Mouse (Mus musculus) spleen, adult 10 weeks (tissue): ENCODE data around the gene Arhgdig. TPM values are rescaled to one million over a fixed set of nuclear protein-coding genes. Genes with fewer than 3 reads are reported as not detected.

Experiments
- polyA plus RNA-seq: library from polyadenylated mRNA; stranded (reverse); fragments of 350-450 nt; fragmentation: Illumina TruSeq; extraction: RNeasy Lipid Tissue Mini Kit (QIAGEN cat#74804); gene quantifications from one replicate; pipeline ENCODE4 v1.2.3, GENCODE M21; 2015; ENCODE audit warnings: low replicate concordance; ENCODE audit not compliant: insufficient read depth

Arhgdig gene
- polyA plus RNA-seq, result not detected

DNA sequence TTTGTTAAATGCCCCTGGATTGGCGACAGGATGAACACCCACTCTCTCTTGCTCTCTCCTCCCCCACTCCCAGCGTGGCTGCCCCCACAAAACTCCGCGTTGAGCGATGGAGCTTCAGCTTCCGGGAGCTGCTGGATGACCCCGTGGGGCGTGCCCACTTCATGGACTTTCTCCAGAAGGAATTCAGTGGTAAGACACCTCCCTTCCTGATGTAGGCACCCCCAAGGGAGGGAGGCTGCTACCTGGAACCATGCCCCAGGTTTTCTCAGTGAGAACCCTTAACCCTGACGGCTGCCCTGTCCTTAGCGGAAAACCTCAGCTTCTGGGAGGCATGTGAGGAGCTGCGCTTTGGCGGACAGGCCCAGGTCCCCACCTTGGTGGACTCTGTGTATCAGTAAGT lies at the start of gene Arhgdig:
Gene Arhgdig, minus strand, starts transcription at position 101 of the 400 bp plus-strand sequence.

DNA sequence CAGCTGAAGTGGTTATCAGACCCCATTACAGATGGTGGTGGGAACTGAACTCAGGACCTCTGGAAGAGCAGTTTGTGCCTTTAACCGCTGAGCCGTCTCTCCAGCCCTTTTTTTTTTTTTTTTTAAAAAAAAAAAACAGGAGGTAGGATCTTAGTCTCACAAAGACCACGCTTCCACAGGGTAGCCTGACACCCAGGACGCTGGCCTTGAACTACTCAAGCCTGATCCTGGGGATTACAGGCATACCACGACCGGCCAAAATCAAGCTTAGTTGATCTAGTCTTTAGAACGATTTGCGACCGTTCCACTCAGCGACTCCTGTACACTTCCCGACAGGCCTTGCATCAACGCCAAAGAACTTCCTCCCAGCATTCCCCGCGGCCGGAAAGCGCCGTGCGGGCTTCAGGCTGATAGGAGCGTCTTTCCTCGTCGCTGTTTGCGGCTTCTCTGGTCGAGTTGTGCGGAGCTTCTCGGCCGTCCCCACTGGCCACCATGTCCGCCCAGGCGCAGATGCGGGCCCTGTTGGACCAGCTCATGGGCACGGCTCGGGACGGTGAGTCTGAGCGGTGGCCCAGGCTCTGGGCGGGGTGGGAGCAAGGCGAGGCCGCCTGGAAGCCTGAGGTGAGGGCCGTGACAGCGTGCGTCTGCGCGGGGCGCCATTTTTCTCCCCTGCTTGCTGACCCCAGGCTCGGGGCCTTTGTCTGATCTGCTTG lies 45.1 kb upstream of the Arhgdig start, which contains the start of gene Luc7l:
Gene Luc7l, plus strand, starts transcription at position 358 of the 713 bp plus-strand sequence.

DNA sequence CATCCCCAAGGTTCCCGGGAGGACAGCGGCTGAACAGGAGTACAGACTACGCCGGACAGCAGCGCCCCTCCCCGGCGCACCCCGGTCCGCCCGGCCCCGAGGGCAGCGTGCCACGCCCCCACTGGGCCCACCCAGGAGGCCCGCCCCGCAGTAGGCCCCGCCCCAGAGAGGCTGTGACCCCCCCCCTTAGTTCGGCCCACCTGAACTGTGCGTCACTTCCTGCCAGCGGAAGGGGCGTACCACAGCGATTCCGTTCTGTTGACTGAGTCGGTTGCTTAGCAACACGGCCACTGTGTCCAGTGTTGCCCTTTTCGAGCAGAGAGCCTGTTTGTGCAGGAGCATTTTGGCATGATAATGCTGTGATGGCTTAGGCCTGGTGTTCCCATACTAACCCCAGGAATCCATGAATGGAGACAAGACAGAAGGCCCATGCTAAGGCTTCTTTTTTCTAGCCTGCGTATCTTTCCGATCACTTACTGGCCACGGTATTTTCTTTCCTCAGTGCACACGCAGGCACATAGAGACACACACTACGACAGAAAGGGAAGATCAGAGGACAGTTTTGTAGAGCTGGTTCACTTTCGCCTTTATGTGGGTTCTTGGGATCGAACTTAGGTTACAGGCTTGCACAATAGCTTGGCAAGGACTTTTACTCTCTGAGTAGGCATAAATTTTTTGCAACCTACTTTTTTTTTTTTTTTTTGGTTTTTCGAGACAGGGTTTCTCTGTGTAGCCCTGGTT lies 36.7 kb upstream of the Arhgdig start, which contains the start of gene Fam234a:
Gene Fam234a, minus strand, starts transcription at position 142 of the 741 bp plus-strand sequence.

DNA sequence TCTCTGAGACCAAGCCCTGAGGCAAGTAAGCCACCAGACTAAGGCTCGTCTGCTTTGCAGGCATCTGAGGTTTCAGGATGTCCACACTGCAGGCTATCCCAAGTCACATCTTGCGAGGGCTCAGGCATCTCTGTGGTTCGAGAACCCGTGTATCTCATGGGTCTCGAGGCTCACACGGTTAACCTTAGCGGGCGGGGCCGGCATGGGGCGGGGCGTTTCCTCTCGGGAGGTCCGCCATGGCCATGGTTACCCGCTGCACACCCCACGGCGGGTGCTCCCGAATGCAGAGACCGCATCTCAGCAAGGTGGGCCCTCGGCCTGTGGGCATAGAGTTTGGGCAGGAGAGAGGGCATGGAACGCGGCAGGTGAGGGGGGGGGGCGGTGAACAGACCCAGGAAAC lies 4.8 kb downstream of the Arhgdig start, which contains the start of gene Rgs11:
Gene Rgs11, plus strand, starts transcription at position 215 of the 400 bp plus-strand sequence.

DNA sequence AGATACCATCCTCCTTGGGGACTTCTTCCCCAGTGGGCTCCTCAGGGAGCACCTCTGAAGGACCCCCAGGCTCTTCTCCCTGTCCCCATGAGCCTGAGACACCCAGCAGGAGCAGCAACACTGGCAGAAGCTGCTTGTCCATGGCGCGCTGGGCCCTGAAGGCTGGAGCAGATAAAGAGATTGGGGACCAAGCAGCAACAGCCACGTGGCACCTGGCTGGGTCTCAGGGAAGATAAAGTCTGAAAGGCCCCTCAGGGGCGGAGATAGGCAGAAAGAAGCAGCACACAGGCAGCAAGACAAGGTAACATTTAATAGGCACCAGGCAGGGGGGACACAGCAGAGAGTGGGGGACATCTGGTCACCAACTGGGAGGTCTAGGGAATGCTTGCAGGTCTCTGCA lies 8.7 kb downstream of the Arhgdig start, which contains the start of gene Pdia2:
Gene Pdia2, minus strand, starts transcription at position 196 of the 400 bp plus-strand sequence.

Other genes starting within 250 kb of the Arhgdig start
- gene Capn15, start 222.0 kb downstream of the Arhgdig start, polyA plus RNA-seq, result 5.8 TPM
- gene Rab11fip3, start 138.2 kb downstream of the Arhgdig start, polyA plus RNA-seq, result 6.5 TPM
- 13.1 TPM for gene Decr2, start 117.4 kb downstream of the Arhgdig start, polyA plus RNA-seq
- gene Nme4, start 112.2 kb downstream of the Arhgdig start, polyA plus RNA-seq, result 4.7 TPM
- gene Tmem8, start 94.5 kb downstream of the Arhgdig start, polyA plus RNA-seq, result 14.4 TPM
- gene Mrpl28, start 84.3 kb downstream of the Arhgdig start, polyA plus RNA-seq, result 29.7 TPM
- gene Axin1, start 69.1 kb downstream of the Arhgdig start, polyA plus RNA-seq, result 47.8 TPM
- 0.39 TPM for gene Pdia2, start 8.7 kb downstream of the Arhgdig start, polyA plus RNA-seq
- gene Rgs11, start 4.8 kb downstream of the Arhgdig start, polyA plus RNA-seq, result 2.6 TPM
- gene Fam234a, start 36.5 kb upstream of the Arhgdig start, polyA plus RNA-seq, result 27.0 TPM
- 104 TPM for gene Luc7l, start 45.1 kb upstream of the Arhgdig start, polyA plus RNA-seq
- 2.9 TPM for gene Neurl1b, start 207.0 kb upstream of the Arhgdig start, polyA plus RNA-seq